Mouse (Mus musculus) midbrain, embryonic 15.5 days (tissue): ENCODE data around the gene Tspan9. TPM values are rescaled to one million over a fixed set of nuclear protein-coding genes. Genes with fewer than 3 reads are reported as not detected.

Source experiments
- ATAC-seq: fragments of 200-750 bp; cut with Nextera tagmentation; replicated peaks from 2 replicates; pipeline ENCODE4 v1.8.0; 2017; ENCODE audit warnings: moderate TSS enrichment
- H3K27ac ChIP-seq: fragments of 300-500 bp; sonication (generic); 2 replicates; pipeline ENCODE4 v1.5.1; 2015; ENCODE audit warnings: mild to moderate bottlenecking, inconsistent platforms
- H3K27me3 ChIP-seq: fragments of 300-500 bp; sonication (generic); replicated peaks from 2 replicates; pipeline ENCODE4 v1.6.1; 2015; ENCODE audit warnings: inconsistent platforms
- H3K36me3 ChIP-seq: fragments of 300-500 bp; sonication (generic); replicated peaks from 2 replicates; pipeline ENCODE4 v1.6.1; 2015; ENCODE audit warnings: inconsistent platforms
- H3K4me1 ChIP-seq: fragments of 300-500 bp; sonication (generic); 2 replicates; pipeline ENCODE4 v1.6.1; 2015; ENCODE audit warnings: inconsistent platforms
- H3K4me2 ChIP-seq: fragments of 300-500 bp; sonication (generic); 2 replicates; pipeline ENCODE4 v1.6.1; 2015; ENCODE audit warnings: inconsistent platforms, mild to moderate bottlenecking, moderate library complexity
- H3K4me3 ChIP-seq: fragments of 300-500 bp; sonication (generic); 2 replicates; pipeline ENCODE4 v1.5.1; 2015; ENCODE audit warnings: mild to moderate bottlenecking, inconsistent platforms
- H3K9ac ChIP-seq: fragments of 300-500 bp; sonication (generic); 2 replicates; pipeline ENCODE4 v1.6.1; 2015; ENCODE audit warnings: mild to moderate bottlenecking, inconsistent platforms
- H3K9me3 ChIP-seq: fragments of 300-500 bp; sonication (generic); 2 replicates; pipeline ENCODE4 v1.6.1; 2016; ENCODE audit warnings: inconsistent platforms
- WGBS: fragments of 180-500 bp; shearing (Covaris S2); methylation state at CpG from one replicate; pipeline ENCODE4 v1.1.7; 2015; ENCODE audit warnings: mixed read lengths; 5-methylcytosine and 5-hydroxymethylcytosine counted together
- polyA plus RNA-seq: library from polyadenylated mRNA; unstranded; fragments of >200 nt; fragmentation: Nextera tagmentation; extraction: Ambion mirVana; gene quantifications from 2 replicates; pipeline ENCODE4 v1.2.1, GENCODE M21; 2015

The Tspan9 gene
- polyA plus RNA-seq, 1 experiment from 2014 or later = 33.9 TPM

DNA sequence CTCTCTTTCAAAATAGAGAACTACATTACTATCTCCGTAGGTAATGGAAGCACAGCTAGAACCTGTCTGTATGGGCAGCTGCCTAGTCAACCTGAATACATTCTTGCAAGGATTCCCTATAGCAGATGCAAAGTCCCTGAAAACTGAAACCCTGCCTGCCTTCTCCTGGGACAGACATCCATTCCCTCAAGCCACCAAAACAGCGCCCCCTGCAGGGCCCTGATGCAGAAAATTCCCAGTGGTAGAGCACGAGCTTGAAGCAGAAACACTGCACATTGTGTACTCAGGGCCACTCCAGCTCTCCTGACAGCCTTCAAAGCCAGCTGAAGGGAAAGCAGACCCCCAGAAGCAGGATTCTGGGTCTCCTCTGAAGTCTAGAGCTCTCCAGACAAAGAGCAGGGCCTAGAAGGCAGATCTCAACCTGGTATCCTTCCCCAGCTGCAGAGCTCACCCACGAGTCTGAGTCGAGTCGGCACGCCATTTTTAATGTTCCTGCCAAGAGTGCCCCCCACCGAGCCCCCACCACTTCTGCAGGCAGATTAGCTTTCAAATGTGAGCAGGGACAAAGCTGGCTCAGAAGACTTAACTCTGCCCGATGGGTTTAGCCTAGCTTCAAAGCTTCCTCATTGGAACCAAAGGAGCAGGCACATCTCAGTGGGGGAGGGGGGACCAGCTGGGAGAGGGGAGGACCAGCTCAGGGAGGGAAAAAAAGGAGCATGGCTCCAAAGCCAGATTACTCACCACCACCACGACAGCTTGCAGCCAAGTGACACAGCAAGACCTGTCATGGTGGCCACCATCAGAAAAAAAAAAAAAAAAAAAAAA lies 115.1 kb downstream of the Tspan9 start:
- WGBS = 14% methylated on average over 10 of the region's 10 CpGs
- H3K36me3 ChIP-seq = no peaks in the 10 kb centered on the region
- H3K27me3 ChIP-seq = peaks cover 6% of the 10 kb centered on the region
- peaks cover 18% of the 10 kb centered on the region for H3K4me1 ChIP-seq
- no peak for ATAC-seq
- no peak overlapping the region for H3K9ac ChIP-seq
- no peak overlapping the region for H3K4me2 ChIP-seq
- no peaks in the 10 kb centered on the region for H3K9me3 ChIP-seq
- H3K4me3 ChIP-seq = no peak overlapping the region
- H3K27ac ChIP-seq = 0 out of 2 replicates have a peak overlapping the region, but pooled peaks have one; percentile 51

DNA sequence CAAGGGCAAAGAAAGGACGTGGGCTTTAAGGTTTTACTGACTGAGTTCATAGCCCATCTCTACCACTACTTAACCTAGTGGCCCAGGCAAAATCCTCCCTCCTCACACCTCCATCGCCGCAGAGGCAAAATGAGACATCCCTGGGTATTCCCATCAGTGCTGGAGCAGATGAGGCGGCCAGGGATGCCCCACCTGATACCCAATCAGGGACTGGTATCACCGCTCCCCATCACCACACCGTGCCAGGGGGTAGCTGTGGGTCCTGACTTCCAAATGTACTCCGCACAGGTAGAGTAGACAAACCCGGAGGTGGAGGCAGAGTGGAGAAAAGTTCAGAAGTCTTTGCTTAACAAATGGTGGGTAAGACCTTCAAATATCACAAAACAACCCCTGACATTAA lies 117.4 kb downstream of the Tspan9 start:
- H3K4me2 ChIP-seq = no peak overlapping the region
- no peak overlapping the region for H3K9ac ChIP-seq
- WGBS = 92% methylated on average over 8 of the region's 8 CpGs
- H3K4me1 ChIP-seq = peaks cover 28% of the 10 kb centered on the region
- ATAC-seq = no peak
- H3K27ac ChIP-seq = no peak overlapping the region
- no peak overlapping the region for H3K4me3 ChIP-seq
- H3K36me3 ChIP-seq = no peaks in the 10 kb centered on the region
- H3K9me3 ChIP-seq = no peaks in the 10 kb centered on the region
- H3K27me3 ChIP-seq = no peaks in the 10 kb centered on the region

DNA sequence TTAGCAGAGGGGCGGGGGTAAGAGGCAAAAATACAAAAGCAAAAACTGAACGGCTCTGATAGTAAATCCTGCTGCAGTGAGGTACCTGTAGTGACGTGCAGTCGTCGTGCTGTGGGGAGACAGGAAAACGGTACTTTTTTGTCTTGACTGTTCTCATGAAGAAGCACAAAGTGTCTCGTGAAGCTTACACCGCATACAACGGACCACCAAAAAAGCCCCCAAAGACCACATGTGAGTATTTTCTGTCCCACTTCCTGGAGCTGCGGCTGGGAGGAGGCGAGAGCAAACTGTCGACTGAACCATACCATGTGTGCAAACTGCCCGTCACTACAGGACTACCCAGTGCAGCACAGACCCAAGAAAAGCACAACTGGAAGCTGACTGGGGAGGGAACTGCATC lies 117.8 kb downstream of the Tspan9 start:
- Histone ChIP-seq H3K27ac (no peak overlapping the region), H3K4me1 (peaks cover 31% of the 10 kb centered on the region), H3K4me2 (no peak overlapping the region), H3K36me3 (no peaks in the 10 kb centered on the region), H3K9ac (no peak overlapping the region), H3K9me3 (no peaks in the 10 kb centered on the region), H3K4me3 (no peak overlapping the region), H3K27me3 (no peaks in the 10 kb centered on the region)
- 91% methylated on average over 13 of the region's 13 CpGs for WGBS
- no peak for ATAC-seq

DNA sequence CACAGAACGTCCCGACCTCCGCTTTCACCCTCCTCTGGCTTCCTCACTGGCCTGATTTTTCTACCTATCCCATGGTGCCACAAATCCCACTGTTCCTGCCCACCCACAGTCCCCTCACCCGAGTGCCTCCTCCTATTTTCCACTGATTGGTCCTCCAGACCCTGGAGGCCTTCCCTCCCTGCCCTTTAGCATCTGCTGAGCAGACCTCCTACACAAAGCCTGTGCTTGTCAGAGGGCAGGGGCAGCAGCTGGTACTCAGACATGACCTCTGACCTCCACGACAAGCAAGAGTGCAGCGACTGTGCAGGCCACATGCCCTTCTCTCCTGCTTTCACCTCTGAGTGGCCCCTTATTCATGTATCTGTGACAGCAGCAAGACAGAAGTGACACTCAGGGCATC lies 121.2 kb downstream of the Tspan9 start:
- no peak for ATAC-seq

DNA sequence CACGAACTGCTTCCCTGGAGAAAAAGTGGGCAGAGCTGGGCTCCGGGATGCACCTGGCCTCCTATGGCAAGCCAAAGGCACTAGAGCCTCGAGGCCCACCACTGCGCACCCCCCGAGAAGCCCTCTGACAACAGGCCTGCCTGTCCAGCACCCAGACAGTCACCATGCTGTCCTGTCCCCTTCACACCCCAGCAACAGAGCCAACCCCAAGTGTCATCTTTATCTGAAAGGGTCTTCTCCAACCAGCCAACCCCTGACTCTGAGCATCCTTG lies 121.5 kb downstream of the Tspan9 start:
- Histone ChIP-seq H3K4me3 (no peak overlapping the region), H3K4me2 (no peak overlapping the region), H3K4me1 (peaks cover 26% of the 10 kb centered on the region), H3K36me3 (no peaks in the 10 kb centered on the region), H3K9me3 (no peaks in the 10 kb centered on the region), H3K27ac (no peak overlapping the region), H3K27me3 (no peaks in the 10 kb centered on the region), H3K9ac (no peak overlapping the region)
- 42% methylated on average over 5 of the region's 5 CpGs for WGBS
- peak; percentile 34 for ATAC-seq

More for the DNA sequence above, 121.2 kb downstream of the Tspan9 start:
- Histone ChIP-seq H3K36me3 (no peaks in the 10 kb centered on the region), H3K4me3 (no peak overlapping the region), H3K9me3 (no peaks in the 10 kb centered on the region), H3K4me1 (peaks cover 26% of the 10 kb centered on the region), H3K9ac (no peak overlapping the region), H3K27me3 (no peaks in the 10 kb centered on the region), H3K4me2 (no peak overlapping the region), H3K27ac (no peak overlapping the region)
- WGBS = 38% methylated on average over 6 of the region's 6 CpGs

DNA sequence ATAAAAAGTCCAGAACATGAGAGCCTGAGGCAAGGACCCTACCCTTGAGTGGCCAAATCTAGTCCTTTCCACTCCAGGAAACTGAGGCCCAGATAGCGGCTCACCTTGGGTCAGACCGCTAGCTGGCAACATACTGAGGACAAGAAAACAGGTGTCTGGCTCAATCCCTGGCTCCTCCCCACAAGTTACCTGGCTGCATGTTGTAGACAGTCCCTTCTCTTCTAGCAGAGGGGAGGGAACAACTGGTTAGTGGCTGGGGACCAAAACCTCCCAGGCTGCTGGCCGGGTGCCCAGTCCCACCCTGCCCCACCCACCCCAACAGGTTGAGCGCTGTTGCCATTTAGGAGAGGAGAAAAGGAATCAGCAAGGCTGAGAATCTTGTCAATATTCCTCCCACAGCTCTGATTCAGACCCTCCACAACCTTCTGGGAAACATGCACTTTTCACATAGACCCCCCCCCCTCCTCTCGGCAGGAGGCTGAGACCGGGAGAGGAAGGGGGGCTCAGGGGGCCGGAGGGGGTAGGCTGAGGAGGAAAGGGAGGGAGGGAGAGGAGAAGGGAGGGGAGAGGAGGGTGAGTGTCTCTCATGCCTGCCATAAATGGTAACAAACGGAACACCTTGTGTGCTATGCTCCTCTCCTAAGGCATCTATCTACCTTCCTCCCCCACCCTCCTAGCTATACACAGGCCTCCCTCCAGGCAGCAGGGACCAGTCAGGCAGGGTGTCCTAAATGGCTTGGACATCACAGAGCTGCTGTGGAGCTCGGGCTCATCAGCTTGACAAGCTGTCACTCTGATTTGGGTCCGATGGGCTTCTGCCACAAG lies 122.1 kb downstream of the Tspan9 start:
- H3K4me2 ChIP-seq = no peak overlapping the region

DNA sequence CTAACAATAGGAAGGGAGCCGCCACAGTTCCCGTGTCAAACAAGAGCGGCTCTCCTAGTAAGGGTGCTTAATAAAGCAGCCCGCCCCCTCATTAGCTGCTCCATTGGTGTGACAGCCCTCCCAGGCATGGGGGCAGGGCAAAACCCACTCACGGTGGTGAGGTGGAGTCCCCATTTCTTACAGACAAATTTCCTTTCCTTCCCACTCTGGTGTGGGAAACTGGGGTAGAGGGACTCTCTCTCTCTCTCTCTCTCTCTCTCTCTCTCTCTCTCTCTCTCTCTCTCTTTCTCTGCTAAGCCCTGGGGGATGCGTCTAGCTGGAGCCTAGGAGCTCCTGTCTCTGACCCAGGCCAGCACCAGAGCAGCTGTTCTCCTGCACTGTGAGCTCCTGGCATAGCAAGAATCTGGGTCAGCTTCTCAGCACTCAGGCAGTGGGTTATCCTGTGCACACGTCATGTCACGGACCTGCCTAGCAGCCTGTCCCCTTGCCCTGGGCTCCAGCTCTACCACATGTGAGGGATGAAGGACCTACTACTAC lies 122.8 kb downstream of the Tspan9 start:
- H3K36me3 ChIP-seq = no peaks in the 10 kb centered on the region
- H3K9me3 ChIP-seq = no peaks in the 10 kb centered on the region
- H3K27ac ChIP-seq = peak overlapping the region; percentile 55
- peak; percentile 53 for ATAC-seq
- 16% methylated on average over 8 of the region's 8 CpGs for WGBS
- H3K4me3 ChIP-seq = no peak overlapping the region
- H3K4me1 ChIP-seq = peaks cover 26% of the 10 kb centered on the region
- no peak overlapping the region for H3K9ac ChIP-seq
- no peaks in the 10 kb centered on the region for H3K27me3 ChIP-seq
- no peak overlapping the region for H3K4me2 ChIP-seq

More for the DNA sequence above, 122.1 kb downstream of the Tspan9 start:
- H3K9me3 ChIP-seq = no peaks in the 10 kb centered on the region
- no peak overlapping the region for H3K9ac ChIP-seq
- 24% methylated on average over 10 of the region's 10 CpGs for WGBS
- peaks cover 26% of the 10 kb centered on the region for H3K4me1 ChIP-seq
- no peaks in the 10 kb centered on the region for H3K36me3 ChIP-seq
- no peak overlapping the region for H3K4me3 ChIP-seq
- H3K27me3 ChIP-seq = no peaks in the 10 kb centered on the region
- H3K27ac ChIP-seq = 0 out of 2 replicates have a peak overlapping the region, but pooled peaks have one; percentile 55
- ATAC-seq = peak; percentile 56

DNA sequence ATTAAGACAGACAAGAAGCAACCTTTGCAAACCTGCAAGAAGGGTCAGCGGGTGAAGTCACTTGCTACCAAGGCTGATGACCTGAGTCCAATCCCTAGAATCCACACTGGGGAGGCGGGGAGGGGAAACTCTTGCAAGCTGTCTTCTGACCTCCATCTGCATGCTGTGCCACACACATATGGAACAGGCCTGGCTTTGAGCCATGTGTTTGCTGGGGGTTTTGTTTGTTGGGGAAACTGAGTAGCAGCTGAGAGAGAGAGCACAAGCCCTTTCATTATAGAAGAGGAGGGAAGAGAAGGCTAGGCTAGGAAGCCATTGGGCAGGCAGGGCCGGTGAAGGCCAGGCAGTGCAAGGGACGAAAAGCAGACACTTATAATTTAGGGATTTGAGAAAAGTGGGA lies 123.3 kb downstream of the Tspan9 start:
- Histone ChIP-seq H3K4me2 (no peak overlapping the region), H3K27me3 (no peaks in the 10 kb centered on the region), H3K27ac (peak overlapping the region; percentile 55), H3K4me3 (no peak overlapping the region), H3K4me1 (peaks cover 26% of the 10 kb centered on the region), H3K36me3 (no peaks in the 10 kb centered on the region), H3K9ac (no peak overlapping the region), H3K9me3 (no peaks in the 10 kb centered on the region)
- WGBS = 45% methylated on average over 4 of the region's 4 CpGs
- ATAC-seq = no peak

DNA sequence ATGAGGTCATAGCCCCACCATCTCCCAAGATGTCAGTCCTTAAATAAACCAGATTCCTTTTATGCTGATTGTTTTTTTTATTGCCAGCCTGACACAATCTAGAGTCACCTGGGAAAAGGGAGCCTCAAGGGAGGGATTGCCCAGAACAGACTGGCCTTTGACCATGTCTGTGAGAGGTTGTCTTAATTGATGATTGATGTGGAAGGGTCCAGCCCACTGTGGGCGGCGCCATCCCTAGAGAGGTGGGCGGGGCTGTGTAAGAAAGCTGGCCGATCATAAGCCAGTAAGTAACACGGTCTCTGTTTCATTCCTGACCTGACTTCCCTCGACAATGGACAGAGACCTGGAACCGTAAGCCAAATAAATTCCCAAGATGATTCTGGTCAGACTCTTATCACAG lies 124.3 kb downstream of the Tspan9 start:
- Histone ChIP-seq H3K9me3 (no peaks in the 10 kb centered on the region), H3K36me3 (no peaks in the 10 kb centered on the region), H3K9ac (no peak overlapping the region), H3K4me1 (peaks cover 26% of the 10 kb centered on the region), H3K4me3 (no peak overlapping the region), H3K27ac (no peak overlapping the region), H3K27me3 (no peaks in the 10 kb centered on the region), H3K4me2 (no peak overlapping the region)
- ATAC-seq = no peak
- 91% methylated on average over 7 of the region's 7 CpGs for whole genome bisulfite sequencing

DNA sequence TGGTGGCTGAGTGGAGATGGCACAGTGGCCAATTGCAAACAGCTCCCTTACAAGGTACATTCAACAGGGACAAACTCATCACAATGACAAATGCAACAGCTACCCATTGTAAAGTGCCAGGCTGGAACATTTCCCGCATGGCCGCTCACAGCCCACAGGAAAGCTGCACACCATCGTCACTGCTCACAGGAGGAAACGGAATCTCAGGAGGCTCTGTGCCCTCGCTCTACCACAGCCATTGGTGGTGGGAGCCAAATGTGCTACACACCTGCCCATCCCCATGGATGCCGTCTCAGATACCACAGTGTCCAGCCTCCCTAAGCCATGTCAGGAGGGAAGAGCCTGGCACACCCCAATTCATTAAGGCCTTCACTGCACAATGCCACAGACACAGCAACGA lies 128.1 kb downstream of the Tspan9 start:
- Histone ChIP-seq H3K27ac (no peak overlapping the region), H3K4me1 (peaks cover 19% of the 10 kb centered on the region), H3K9ac (no peak overlapping the region), H3K36me3 (no peaks in the 10 kb centered on the region), H3K4me2 (no peak overlapping the region), H3K9me3 (no peaks in the 10 kb centered on the region), H3K27me3 (no peaks in the 10 kb centered on the region), H3K4me3 (no peak overlapping the region)
- ATAC-seq = no peak
- 83% methylated on average over 7 of the region's 7 CpGs for WGBS

DNA sequence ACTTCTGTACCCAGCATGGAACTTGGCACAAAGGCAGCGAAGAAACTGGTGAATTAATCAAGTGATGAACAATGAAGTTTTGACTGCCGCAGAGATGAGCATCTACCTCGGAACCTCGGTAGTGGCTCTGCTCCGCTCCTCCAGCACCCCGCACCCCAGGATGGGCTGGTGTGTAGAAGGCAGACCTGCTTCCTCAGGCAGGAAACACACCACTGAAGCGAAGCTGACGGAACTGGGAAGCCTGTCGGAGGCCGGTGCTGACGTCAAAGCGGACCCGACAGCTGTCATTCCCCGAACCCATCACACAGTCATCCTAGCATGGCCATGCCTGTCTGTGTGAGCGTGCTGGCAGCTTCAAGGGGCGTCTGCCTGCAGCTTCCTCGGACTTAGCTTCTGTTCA lies 131.6 kb downstream of the Tspan9 start:
- Histone ChIP-seq H3K27me3 (no peaks in the 10 kb centered on the region), H3K4me1 (peaks cover 23% of the 10 kb centered on the region), H3K36me3 (no peaks in the 10 kb centered on the region), H3K9me3 (no peaks in the 10 kb centered on the region), H3K9ac (no peak overlapping the region), H3K4me2 (no peak overlapping the region), H3K27ac (no peak overlapping the region), H3K4me3 (no peak overlapping the region)
- WGBS = 68% methylated on average over 17 of the region's 17 CpGs
- ATAC-seq = no peak

DNA sequence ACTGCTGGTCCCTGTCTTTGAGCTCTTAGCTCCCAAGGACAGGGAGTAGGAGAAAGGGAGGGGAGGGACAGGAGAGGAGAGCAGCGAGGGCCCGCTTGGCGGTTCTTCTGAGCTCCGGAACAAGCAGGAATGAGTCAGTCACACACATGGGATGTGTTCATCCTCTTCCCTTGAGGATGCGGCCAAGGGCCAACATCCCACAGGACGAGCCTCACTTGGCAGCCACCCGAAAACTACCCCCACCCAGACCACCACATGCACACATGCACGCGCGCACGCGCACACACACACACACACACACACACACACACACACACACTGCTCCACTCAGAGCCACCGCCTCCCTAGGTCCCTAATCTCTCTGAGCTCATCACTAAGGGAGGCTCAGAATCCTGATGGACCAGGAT lies 132.3 kb downstream of the Tspan9 start:
- no peak overlapping the region for H3K9ac ChIP-seq
- no peak overlapping the region for H3K27ac ChIP-seq
- 79% methylated on average over 13 of the region's 13 CpGs for WGBS
- no peaks in the 10 kb centered on the region for H3K9me3 ChIP-seq
- H3K4me2 ChIP-seq = no peak overlapping the region
- H3K27me3 ChIP-seq = no peaks in the 10 kb centered on the region
- no peak overlapping the region for H3K4me3 ChIP-seq
- peaks cover 27% of the 10 kb centered on the region for H3K4me1 ChIP-seq
- peak; percentile 16; the same call in 1 of the 2 replicates for ATAC-seq
- H3K36me3 ChIP-seq = no peaks in the 10 kb centered on the region
